Mouse (Mus musculus) liver, embryonic 16.5 days (tissue): ENCODE results near the gene Opcml. TPM values are rescaled to one million over a fixed set of nuclear protein-coding genes. Genes with fewer than 3 reads are reported as not detected.

Experiments
- ATAC-seq: fragments of 200-750 bp; cut with Nextera tagmentation; 2 replicates; pipeline ENCODE4 v1.8.0; 2017; ENCODE audit warnings: low read depth, mild to moderate bottlenecking, moderate number of reproducible peaks, moderate library complexity
- H3K27ac ChIP-seq: fragments of 300-500 bp; sonication (generic); 2 replicates; pipeline ENCODE4 v1.5.1; 2014; ENCODE audit warnings: mild to moderate bottlenecking, low read length
- H3K27me3 ChIP-seq: fragments of 300-500 bp; sonication (generic); 2 replicates; pipeline ENCODE4 v1.6.1; 2014; ENCODE audit warnings: low read depth, low read length, mixed read lengths; ENCODE audit not compliant: control insufficient read depth, insufficient read depth
- H3K36me3 ChIP-seq: fragments of 300-500 bp; sonication (generic); 2 replicates; pipeline ENCODE4 v1.6.1; 2014; ENCODE audit warnings: mild to moderate bottlenecking; ENCODE audit not compliant: control insufficient read depth, insufficient read depth
- H3K4me1 ChIP-seq: fragments of 300-500 bp; sonication (generic); 2 replicates; pipeline ENCODE4 v1.6.1; 2014; ENCODE audit warnings: low read depth, low read length, mixed read lengths; ENCODE audit not compliant: control insufficient read depth
- H3K4me2 ChIP-seq: fragments of 300-500 bp; sonication (generic); 2 replicates; pipeline ENCODE4 v1.6.1; 2014; ENCODE audit warnings: low read depth, low read length, mixed read lengths
- H3K4me3 ChIP-seq: fragments of 300-500 bp; sonication (generic); 2 replicates; pipeline ENCODE4 v1.5.1; 2014; ENCODE audit warnings: low read depth, mild to moderate bottlenecking, low read length
- H3K9ac ChIP-seq: fragments of 300-500 bp; sonication (generic); 2 replicates; pipeline ENCODE4 v1.6.1; 2014; ENCODE audit warnings: low read depth, low read length
- H3K9me3 ChIP-seq: fragments of 300-500 bp; sonication (generic); replicated peaks from 2 replicates; pipeline ENCODE4 v1.6.1; 2016; ENCODE audit warnings: low read length; ENCODE audit not compliant: control insufficient read depth
- WGBS: fragments of 180-500 bp; shearing (Covaris S2); extraction: QIAGEN DNeasy Blood & Tissue Kit; methylation state at CpG from one replicate; pipeline ENCODE4 v1.1.7; 2014; ENCODE audit not compliant: insufficient replicate concordance; 5-methylcytosine and 5-hydroxymethylcytosine counted together
- polyA plus RNA-seq: library from polyadenylated mRNA; unstranded; fragments of >200 nt; fragmentation: Nextera tagmentation; extraction: Ambion mirVana; gene quantifications from 2 replicates; pipeline ENCODE4 v1.2.1, GENCODE M21; 2015

The Opcml gene
- polyA plus RNA-seq, 1 experiment from 2014 or later, result 0.26 TPM

DNA sequence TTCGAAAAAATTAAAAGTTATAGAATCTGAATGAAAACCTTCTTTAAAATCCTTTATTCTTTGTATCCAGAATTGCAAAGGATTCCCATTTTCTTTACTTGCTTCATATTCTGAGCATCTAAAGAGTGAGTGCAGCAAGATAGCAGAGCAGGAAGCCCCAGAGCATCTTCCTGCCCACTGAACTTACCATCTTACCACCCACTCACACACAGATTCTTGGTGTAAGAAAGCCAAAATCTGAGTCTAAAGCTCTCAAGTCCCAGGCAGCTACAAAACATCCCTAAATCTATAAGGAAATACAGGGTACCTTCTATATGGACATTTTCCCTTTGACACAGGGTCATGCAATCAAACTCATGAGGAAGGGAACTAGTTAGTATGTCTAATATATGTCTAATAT lies 973.6 kb downstream of the Opcml start:
- no peaks in the 10 kb centered on the region for H3K4me1 ChIP-seq
- 46% methylated on average over 1 of the region's 1 CpGs for WGBS
- no peak overlapping the region for H3K4me3 ChIP-seq
- H3K36me3 ChIP-seq, result no peaks in the 10 kb centered on the region
- no peak for ATAC-seq
- no peak overlapping the region for H3K4me2 ChIP-seq
- H3K9ac ChIP-seq, result no peak overlapping the region
- H3K27me3 ChIP-seq, result no peaks in the 10 kb centered on the region
- H3K9me3 ChIP-seq, result no peaks in the 10 kb centered on the region
- no peak overlapping the region for H3K27ac ChIP-seq

DNA sequence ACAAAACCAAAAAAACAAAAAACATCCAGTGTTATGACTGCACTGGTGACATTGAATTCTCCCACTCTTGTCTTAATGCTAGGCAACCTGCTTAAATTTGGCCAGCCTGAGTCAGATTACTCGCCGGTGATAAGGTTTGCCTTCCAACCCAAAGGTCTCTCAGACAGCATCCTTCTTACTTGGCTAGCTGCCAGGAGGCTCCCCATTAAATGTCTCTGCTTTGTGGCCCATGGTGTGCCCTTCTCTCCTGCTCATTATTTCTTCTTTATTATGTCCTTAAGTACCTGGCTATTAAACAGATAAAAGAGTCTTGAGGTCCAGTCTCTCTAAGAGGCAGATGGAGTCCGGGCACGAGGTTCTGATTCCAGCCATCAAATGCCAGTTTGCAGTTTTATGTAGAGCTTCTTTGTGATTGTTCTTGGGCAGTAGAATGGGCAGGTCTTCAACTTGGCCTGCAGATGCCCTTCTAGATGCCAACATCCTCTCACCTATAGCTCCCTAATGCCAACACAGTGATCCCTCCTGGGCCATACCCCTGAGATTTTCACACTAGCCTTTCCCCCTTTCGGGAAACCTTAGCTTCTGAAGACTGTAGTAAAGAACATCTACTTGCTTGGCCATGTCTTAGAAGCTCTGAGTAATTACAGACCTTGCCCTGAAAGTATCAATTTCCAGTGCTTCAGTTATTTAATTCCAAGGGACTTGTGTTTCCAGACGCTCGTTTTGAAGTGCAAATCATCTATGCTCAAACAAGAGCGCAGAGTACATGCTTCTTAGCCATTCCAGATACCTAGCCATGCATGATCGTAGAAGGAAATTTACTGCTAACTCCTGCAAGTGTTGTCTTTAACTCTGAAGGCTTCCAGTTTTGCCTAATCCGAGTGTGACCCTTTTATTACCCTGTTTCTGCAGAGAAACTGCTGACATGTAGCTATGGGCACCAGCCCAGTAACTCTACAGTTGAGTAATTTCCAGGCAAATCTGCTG lies 986.2 kb downstream of the Opcml start:
- no peak for ATAC-seq
- H3K9ac ChIP-seq, result no peak overlapping the region
- H3K27ac ChIP-seq, result no peak overlapping the region
- no peaks in the 10 kb centered on the region for H3K27me3 ChIP-seq
- H3K4me3 ChIP-seq, result no peak overlapping the region
- H3K4me2 ChIP-seq, result no peak overlapping the region
- 56% methylated on average over 10 of the region's 10 CpGs for WGBS
- no peaks in the 10 kb centered on the region for H3K36me3 ChIP-seq
- no peaks in the 10 kb centered on the region for H3K9me3 ChIP-seq
- H3K4me1 ChIP-seq, result no peaks in the 10 kb centered on the region

DNA sequence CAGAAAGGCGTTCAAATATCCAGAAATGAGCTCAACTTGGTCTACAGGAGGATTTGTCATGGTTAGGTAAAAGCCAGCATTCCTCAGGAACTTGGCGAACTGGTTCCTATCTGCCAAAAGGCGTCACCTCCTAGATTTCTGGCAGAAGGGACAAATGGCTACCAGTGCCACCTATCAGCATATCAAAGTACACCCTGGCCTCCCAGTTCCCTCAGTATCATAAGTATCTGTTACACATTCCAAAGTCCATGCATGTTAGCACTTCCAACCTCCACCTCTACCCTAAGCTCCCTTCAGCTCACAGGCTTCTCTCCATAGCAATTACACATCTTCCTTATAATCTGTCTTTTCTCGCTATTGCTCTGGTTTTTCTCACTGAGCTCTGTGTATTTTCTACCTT lies 993.3 kb downstream of the Opcml start:
- no peak for ATAC-seq
- Histone ChIP-seq H3K4me2 (no peak overlapping the region), H3K9me3 (no peaks in the 10 kb centered on the region), H3K9ac (no peak overlapping the region), H3K27me3 (no peaks in the 10 kb centered on the region), H3K36me3 (no peaks in the 10 kb centered on the region), H3K4me3 (no peak overlapping the region), H3K4me1 (no peaks in the 10 kb centered on the region), H3K27ac (no peak overlapping the region)
- WGBS, result 27% methylated on average over 4 of the region's 4 CpGs

DNA sequence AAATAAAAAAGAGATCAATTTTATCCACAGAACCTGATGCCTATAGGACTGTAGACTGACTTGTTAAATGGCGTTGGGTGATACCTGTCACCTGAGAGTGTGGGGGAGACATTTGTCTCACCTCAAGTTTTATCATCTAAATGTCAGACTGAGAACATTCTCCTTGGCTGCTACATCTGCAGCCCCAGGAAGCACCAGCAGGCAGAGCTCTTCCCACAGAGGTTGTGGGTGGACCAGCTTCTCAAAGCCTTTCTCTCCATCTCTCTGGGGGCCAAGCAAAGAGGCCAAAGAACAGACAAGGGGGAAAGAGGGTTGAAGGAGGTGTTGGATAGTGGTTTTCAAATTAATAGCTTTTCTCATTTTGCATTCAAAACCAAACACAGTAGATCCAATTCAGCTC lies 998.9 kb downstream of the Opcml start:
- Histone ChIP-seq H3K9ac (no peak overlapping the region), H3K4me3 (no peak overlapping the region), H3K4me2 (no peak overlapping the region), H3K4me1 (no peaks in the 10 kb centered on the region), H3K27me3 (no peaks in the 10 kb centered on the region), H3K27ac (no peak overlapping the region), H3K9me3 (no peaks in the 10 kb centered on the region), H3K36me3 (no peaks in the 10 kb centered on the region)
- ATAC-seq, result no peak
- 45% methylated on average over 1 of the region's 1 CpGs for WGBS

DNA sequence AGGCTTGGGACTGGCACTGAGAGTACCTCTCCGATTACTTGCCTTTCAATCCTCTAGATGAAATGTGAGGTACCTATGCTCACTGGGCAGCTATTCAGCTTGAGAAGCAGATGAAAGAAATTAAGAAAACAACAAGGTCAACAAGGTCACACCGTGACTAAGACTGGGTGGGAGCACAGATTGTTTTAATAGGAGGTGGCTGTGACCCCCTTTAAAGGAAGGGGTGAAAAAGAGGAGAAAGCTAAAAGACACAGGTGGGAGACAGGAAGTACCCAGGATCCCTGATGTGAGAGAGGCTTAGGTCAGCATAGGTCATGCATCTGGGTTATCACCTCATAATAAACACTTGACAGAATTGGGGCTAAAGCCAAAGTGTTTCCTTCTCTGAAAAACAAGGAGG lies 1009.5 kb downstream of the Opcml start:
- H3K4me3 ChIP-seq, result no peak overlapping the region
- no peaks in the 10 kb centered on the region for H3K27me3 ChIP-seq
- WGBS, result 24% methylated on average over 2 of the region's 2 CpGs
- H3K4me2 ChIP-seq, result no peak overlapping the region
- H3K4me1 ChIP-seq, result no peaks in the 10 kb centered on the region
- H3K27ac ChIP-seq, result no peak overlapping the region
- no peaks in the 10 kb centered on the region for H3K36me3 ChIP-seq
- H3K9ac ChIP-seq, result no peak overlapping the region
- no peaks in the 10 kb centered on the region for H3K9me3 ChIP-seq
- no peak for ATAC-seq

DNA sequence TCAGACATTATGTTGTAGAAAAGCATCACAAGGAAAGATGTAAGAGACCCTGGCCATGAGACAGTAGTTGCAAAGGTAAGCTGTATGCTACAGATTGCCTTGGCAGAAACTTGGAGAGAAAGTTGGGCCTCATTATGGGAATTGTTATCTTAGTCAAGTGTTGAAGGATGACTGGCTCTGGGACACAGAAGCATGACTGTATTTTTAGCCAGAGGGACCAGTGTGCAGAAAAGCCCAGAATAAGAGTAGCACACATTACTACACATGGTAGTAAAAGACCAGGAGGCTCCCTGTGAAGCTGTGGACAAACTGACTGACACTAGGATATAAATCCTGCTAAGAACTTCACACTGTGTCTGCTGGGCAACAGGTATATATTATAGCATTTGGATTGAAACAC lies 1016.1 kb downstream of the Opcml start:
- ATAC-seq, result no peak
- no peak overlapping the region for H3K27ac ChIP-seq
- no peak overlapping the region for H3K4me2 ChIP-seq
- no peaks in the 10 kb centered on the region for H3K9me3 ChIP-seq
- H3K36me3 ChIP-seq, result no peaks in the 10 kb centered on the region
- no peak overlapping the region for H3K9ac ChIP-seq
- no peak overlapping the region for H3K4me3 ChIP-seq
- no peaks in the 10 kb centered on the region for H3K27me3 ChIP-seq
- no peaks in the 10 kb centered on the region for H3K4me1 ChIP-seq

DNA sequence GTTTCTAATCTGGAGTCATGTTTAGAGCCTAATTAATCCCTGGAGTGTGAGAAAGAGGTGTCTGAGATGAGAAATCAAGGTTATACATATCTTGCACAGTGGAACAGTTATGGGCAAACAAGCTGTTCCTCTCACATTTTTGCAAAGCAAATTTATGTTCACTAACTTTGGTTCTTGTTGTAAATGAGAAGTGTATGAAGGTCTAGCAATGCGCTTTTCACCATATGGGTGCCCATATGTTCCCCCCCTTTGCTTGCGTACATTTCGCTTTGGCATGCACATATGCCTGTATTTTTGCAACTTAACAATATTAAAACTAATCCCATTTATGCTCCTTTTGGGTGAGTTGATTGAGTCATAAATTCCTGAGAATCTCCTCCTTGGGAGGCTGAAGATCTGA lies 1031.5 kb downstream of the Opcml start:
- no peaks in the 10 kb centered on the region for H3K27me3 ChIP-seq
- H3K27ac ChIP-seq, result no peak overlapping the region
- 81% methylated on average over 3 of the region's 3 CpGs for WGBS
- no peaks in the 10 kb centered on the region for H3K36me3 ChIP-seq
- ATAC-seq, result no peak
- H3K4me3 ChIP-seq, result no peak overlapping the region
- no peaks in the 10 kb centered on the region for H3K9me3 ChIP-seq
- H3K9ac ChIP-seq, result no peak overlapping the region
- H3K4me2 ChIP-seq, result no peak overlapping the region
- H3K4me1 ChIP-seq, result no peaks in the 10 kb centered on the region

DNA sequence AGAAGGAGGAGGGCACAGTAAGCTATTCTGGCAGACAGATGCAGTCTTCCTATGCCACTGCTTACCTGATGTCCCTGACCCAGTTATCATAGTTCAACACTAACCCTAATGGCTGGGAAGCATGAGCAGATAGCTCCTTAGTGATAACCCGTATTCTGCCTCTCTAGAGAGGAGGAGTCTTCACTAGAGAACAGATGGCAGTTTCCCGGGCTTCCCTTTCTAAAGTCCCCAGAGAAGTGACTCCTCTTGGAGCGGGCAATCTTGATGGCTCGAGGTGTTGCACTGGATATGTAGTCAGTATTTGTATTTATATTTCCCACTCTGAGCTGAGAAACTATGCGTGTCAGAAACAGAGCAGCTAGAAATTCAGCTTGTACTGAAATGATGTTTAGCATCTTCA lies 1031.9 kb downstream of the Opcml start:
- ATAC-seq, result no peak
- no peak overlapping the region for H3K9ac ChIP-seq
- H3K27me3 ChIP-seq, result no peaks in the 10 kb centered on the region
- no peaks in the 10 kb centered on the region for H3K4me1 ChIP-seq
- H3K36me3 ChIP-seq, result no peaks in the 10 kb centered on the region
- H3K4me3 ChIP-seq, result no peak overlapping the region
- H3K9me3 ChIP-seq, result no peaks in the 10 kb centered on the region
- WGBS, result 52% methylated on average over 5 of the region's 5 CpGs
- no peak overlapping the region for H3K27ac ChIP-seq
- H3K4me2 ChIP-seq, result no peak overlapping the region

DNA sequence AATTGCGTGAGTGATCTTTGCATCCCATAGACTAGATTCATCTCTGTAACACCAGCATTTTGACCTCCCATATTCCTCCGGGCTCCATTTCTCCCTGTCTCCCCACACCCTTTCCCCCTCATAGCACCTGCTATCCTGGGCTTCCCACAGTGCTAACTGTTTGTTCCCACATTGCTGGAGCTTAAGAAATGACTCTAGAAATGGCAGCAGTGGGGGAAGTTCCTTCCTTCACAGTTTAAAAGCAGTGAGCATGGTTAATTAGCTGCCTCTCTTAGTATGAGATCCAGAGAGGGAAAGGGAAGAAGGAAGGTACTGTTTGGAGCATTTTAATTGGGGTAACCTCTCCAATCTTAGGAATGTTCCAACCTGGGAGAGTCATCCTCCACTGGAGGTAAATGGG lies 1035.2 kb downstream of the Opcml start:
- 53% methylated on average over 2 of the region's 2 CpGs for WGBS
- Histone ChIP-seq H3K4me2 (no peak overlapping the region), H3K4me1 (no peaks in the 10 kb centered on the region), H3K9me3 (no peaks in the 10 kb centered on the region), H3K4me3 (no peak overlapping the region), H3K27me3 (no peaks in the 10 kb centered on the region), H3K27ac (no peak overlapping the region), H3K9ac (no peak overlapping the region), H3K36me3 (no peaks in the 10 kb centered on the region)
- no peak for ATAC-seq
